Mouse (Mus musculus) left cerebral cortex, adult 2 months (tissue): ENCODE results near the gene Tmbim6. TPM values are rescaled to one million over a fixed set of nuclear protein-coding genes. Genes with fewer than 3 reads are reported as not detected.
A peak's percentile ranks its signal among the peaks of the same experiment; 100 is the strongest.

Experiments
- DNase-seq, 2 experiments: peaks; one replicate each; pipeline ENCODE4 v3.0.0; 2021 to 2022; ENCODE audit warnings: low spot score in 2 of 2, mixed read lengths in 1 of 2; ENCODE audit errors: extremely low spot score in 1 of 2
- H3K27ac ChIP-seq: fragments of 200-600 bp; 2 replicates; pipeline ENCODE4 v1.8.1; 2022
- H3K4me3 ChIP-seq: fragments of 200-600 bp; 2 replicates; pipeline ENCODE4 v1.8.1; 2022
- CTCF ChIP-seq: fragments of 200-600 bp; IDR thresholded peaks from 2 replicates; pipeline ENCODE4 v1.8.1; 2022; ENCODE audit warnings: antibody characterized with exemption, mild to moderate bottlenecking, moderate library complexity
- intact Hi-C: fragments of 180-260 bp; cut with DNase I; formaldehyde crosslinking; loops from one replicate; pipeline ENCODE4 v1.15.1; 2025
- long read RNA-seq, 2 experiments: library from polyadenylated mRNA; stranded (forward); transcript quantifications; one replicate each; pipeline ENCODE4 v2.0.0; 2021; ENCODE audit warnings: borderline mapping rate in 2 of 2
- total RNA-seq, 2 experiments: library from RNA; stranded (reverse); gene quantifications; 2 replicates each; pipeline ENCODE4 v1.2.3; 2021

The Tmbim6 gene
- total RNA-seq = 100 to 1,000 TPM; 332 to 333 TPM
- long read RNA-seq, experiment 1, transcript Tmbim6-201 (10 exons, 2,452 nt) = major isoform, 367 of 512 reads
- long read RNA-seq, experiment 1, transcript Tmbim6-206 (11 exons, 1,148 nt) = minor isoform, 5 of 512 reads
- long read RNA-seq, experiment 1, transcript Tmbim6-202 (10 exons, 944 nt) = minor isoform, 74 of 512 reads
- long read RNA-seq, experiment 1, partial matches to known transcripts = 33 of 512 reads
- long read RNA-seq, experiment 1, other reads (novel, unspliced or antisense) = 28 of 512 reads
- long read RNA-seq, experiment 2, transcript Tmbim6-202 (10 exons, 944 nt) = minor isoform, 48 of 318 reads
- long read RNA-seq, experiment 2, transcript Tmbim6-201 (10 exons, 2,452 nt) = major isoform, 241 of 318 reads
- long read RNA-seq, experiment 2, partial matches to known transcripts = 8 of 318 reads
- long read RNA-seq, experiment 2, other reads (novel, unspliced or antisense) = 16 of 318 reads

- intact Hi-C loops = no loop called here
- DNase-seq = peak; percentile 98 to 99
- Histone ChIP-seq H3K4me3 (peak within 1 kb of the TSS; percentile 87), H3K27ac (peak within 1 kb of the TSS; percentile 95)
- TF ChIP-seq CTCF = no peak
Observed at GRCm38 (mm10) chr15:99392486-99393385, at the start of gene Tmbim6. TSS of gene Tmbim6 (plus strand) at chr15:99392882.

GRCm38 (mm10) chr15:99343414-99344147 is 49.1 kb upstream of the Tmbim6 start:
- Histone ChIP-seq H3K4me3 (no peak overlapping the region), H3K27ac (peak overlapping the region; percentile 79)
- TF ChIP-seq CTCF = no peak; the same call in 1 of the 2 replicates
- peak; percentile 47 to 56 for DNase-seq
- intact Hi-C loops = no loop called here

- DNase-seq = no peak
- no peak overlapping the region for H3K4me3 ChIP-seq
- intact Hi-C loops = no loop called here
- no peak for TF ChIP-seq CTCF
- peak overlapping the region; percentile 79 for H3K27ac ChIP-seq
Observed at GRCm38 (mm10) chr15:99344148-99344870, 48.4 kb upstream of the Tmbim6 start.

- Histone ChIP-seq H3K4me3 (no peak overlapping the region), H3K27ac (no peak overlapping the region)
- intact Hi-C loops = no loop called here
- no peak for TF ChIP-seq CTCF
- no peak for DNase-seq
Observed at GRCm38 (mm10) chr15:99344961-99345360, 47.7 kb upstream of the Tmbim6 start.

- intact Hi-C loops = no loop called here
- TF ChIP-seq CTCF = no peak
- H3K27ac ChIP-seq = no peak overlapping the region
- H3K4me3 ChIP-seq = no peak overlapping the region
- no peak for DNase-seq
Observed at GRCm38 (mm10) chr15:99351610-99352009, 41.1 kb upstream of the Tmbim6 start.

- no peak overlapping the region for H3K27ac ChIP-seq
- DNase-seq = no peak
- intact Hi-C loops = no loop called here
- TF ChIP-seq CTCF = no peak
- no peak overlapping the region for H3K4me3 ChIP-seq
Observed at GRCm38 (mm10) chr15:99352306-99352705, 40.4 kb upstream of the Tmbim6 start.

- Histone ChIP-seq H3K4me3 (no peak overlapping the region), H3K27ac (no peak overlapping the region)
- no peak for DNase-seq
- TF ChIP-seq CTCF = no peak
- intact Hi-C loops = no loop called here
Observed at GRCm38 (mm10) chr15:99355660-99356059, 37.0 kb upstream of the Tmbim6 start.

GRCm38 (mm10) chr15:99356462-99356861 is 36.2 kb upstream of the Tmbim6 start:
- Histone ChIP-seq H3K4me3 (no peak overlapping the region), H3K27ac (no peak overlapping the region)
- intact Hi-C loops = no loop called here
- TF ChIP-seq CTCF = no peak
- no peak for DNase-seq

GRCm38 (mm10) chr15:99358952-99359351 is 33.7 kb upstream of the Tmbim6 start:
- no peak for DNase-seq
- no peak overlapping the region for H3K27ac ChIP-seq
- intact Hi-C loops = no loop called here
- H3K4me3 ChIP-seq = no peak overlapping the region
- TF ChIP-seq CTCF = no peak

GRCm38 (mm10) chr15:99364022-99364530 is 28.6 kb upstream of the Tmbim6 start:
- H3K4me3 ChIP-seq = no peak overlapping the region
- DNase-seq = no peak
- intact Hi-C loops = no loop called here
- no peak for TF ChIP-seq CTCF
- no peak overlapping the region for H3K27ac ChIP-seq

GRCm38 (mm10) chr15:99364921-99365320 is 27.8 kb upstream of the Tmbim6 start:
- intact Hi-C loops = no loop called here
- TF ChIP-seq CTCF = no peak
- Histone ChIP-seq H3K27ac (no peak overlapping the region), H3K4me3 (no peak overlapping the region)
- no peak for DNase-seq
